Mouse (Mus musculus): Measurements from ENCODE around the gene Plac1.

Gene Plac1

GRCm38 (mm10) chrX:53046911-53047310, 193.0 kb downstream of the Plac1 start:
- no peak for DNase-seq (ENCODE audit: low spot score in 2 of 2)

DNA sequence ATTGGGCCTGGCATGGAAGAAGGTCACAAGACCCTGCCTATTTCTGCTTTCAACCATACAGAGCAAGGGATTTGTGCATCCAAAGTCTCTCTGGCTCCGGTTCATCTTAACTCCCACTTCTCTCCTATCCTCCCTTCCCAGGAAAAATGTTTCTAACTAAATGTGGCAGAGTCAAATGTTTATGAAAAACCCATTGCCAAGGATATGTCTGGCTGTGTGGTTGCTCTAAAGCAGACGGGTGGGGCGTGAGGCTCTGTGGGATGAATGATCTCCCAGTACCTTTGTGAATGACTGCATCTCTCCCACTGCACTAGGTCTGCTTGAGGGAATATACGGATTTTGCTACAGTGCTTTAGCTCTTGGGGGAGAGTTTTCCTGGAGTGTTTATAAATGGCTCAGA, 193.9 kb downstream of the Plac1 start:
- DNase-seq (ENCODE audit: low spot score in 2 of 2): no peak

DNA sequence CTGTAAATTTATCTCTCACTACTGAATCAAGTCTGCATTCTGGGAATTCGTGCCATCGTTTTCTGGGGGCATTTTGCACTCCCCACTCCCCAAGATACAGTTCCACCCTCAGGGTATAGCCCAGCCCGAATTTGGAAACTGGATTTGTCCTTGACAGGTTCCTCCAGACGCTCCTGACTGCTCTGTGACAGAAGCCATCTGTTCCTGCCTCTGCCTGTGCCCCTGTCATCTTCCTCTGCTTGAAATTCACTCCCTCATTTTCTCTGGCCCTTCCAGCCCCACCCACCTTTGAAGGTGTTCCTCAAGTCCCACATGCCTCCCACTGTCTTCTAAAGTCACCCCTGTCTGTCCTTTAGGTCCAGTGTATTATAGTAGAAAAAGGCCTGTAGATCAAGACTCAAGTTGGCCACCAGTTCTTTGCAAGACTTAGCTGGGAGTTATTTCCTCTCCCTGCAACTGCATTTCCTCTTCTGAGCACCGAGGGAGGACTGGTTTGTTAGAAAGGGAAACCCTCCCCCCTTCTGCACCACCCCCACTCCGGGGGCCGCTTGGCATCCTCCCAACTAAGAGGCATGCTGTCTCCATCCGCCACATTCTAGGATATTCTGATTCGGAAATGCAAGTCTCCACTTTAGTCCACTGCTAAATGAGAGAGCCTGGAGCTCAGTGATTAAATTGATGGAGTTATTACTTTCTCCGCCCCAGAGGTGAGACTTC, 194.6 kb downstream of the Plac1 start:
- DNase-seq (ENCODE audit: low spot score in 2 of 2): peak in 1 of 2 experiments; percentile 51

GRCm38 (mm10) chrX:53041006-53041405, 198.9 kb downstream of the Plac1 start:
- no peak for DNase-seq (ENCODE audit: low spot score in 2 of 2)

- DNase-seq (ENCODE audit: low spot score in 2 of 2): no peak
Observed at GRCm38 (mm10) chrX:53040138-53040537, 199.8 kb downstream of the Plac1 start.

DNA sequence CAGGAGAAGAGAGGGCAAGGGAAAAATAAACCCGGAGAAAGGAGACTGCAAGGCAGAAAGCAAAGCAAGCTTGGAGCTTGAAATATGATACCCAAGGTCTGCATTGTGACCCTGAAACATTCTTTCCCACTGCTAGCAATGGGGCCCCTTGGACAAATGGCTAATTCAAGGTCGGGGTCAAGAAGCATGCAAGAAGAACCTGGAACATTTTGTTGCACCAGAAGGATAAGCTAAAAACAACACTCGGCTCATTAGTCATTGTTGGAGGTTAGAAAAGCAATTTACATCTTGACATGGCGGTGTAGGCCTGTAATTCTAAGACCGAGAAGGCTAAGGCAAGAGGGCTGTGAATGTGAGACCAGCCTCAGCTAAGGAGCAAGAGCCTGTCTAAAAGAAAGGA, 200.3 kb downstream of the Plac1 start:
- DNase-seq (ENCODE audit: low spot score in 2 of 2): no peak

GRCm38 (mm10) chrX:53038194-53038593, 201.7 kb downstream of the Plac1 start:
- DNase-seq (ENCODE audit: low spot score in 2 of 2): no peak

DNA sequence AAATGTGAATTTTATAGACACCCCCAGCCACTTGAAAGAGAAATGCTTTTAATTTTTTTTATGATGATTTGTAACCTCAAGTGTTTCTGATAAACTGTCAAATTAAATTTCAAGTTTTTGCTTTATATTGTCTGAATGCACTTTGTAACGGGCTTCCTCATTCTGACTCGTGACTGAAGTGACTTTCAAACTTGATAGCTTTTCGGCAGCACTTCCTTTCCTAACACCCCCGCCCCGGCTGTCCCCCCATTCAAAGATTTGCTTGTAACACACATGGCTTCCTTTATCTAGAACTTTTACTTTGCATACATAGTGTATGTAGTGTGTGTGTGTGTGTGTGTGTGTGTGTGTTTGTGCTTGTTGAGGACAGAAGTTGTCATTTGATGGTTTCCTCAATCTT, 210.4 kb downstream of the Plac1 start:
- no peak for DNase-seq (ENCODE audit: low spot score in 2 of 2)

GRCm38 (mm10) chrX:53025471-53026223, 214.3 kb downstream of the Plac1 start:
- no peak for DNase-seq (ENCODE audit: low spot score in 2 of 2)

- peak in 1 of 2 experiments; percentile 4 for DNase-seq (ENCODE audit: low spot score in 2 of 2)
Observed at GRCm38 (mm10) chrX:53024268-53024667, 215.6 kb downstream of the Plac1 start.

DNA sequence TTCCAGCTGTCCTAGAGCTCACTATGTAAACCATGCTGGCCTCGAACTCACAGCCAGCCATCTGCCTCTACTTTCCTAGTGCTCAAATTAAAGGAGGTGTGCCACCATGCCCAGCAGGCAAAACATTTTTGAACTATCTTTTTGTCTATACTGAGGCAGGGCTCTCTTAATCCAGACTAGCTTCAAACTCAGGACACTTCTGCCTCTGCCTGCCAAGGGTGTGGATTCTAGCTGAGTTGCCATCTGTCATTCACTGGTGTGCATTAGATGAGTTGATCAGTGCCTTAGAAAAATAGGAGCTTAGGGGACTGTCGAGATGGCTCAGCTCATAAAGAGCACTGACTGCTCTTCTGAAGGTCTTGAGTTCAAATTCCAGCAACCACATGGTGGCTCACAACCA, 216.9 kb downstream of the Plac1 start:
- no peak for DNase-seq (ENCODE audit: low spot score in 2 of 2)

Measured in heart, adult 9 months (tissue).